Mouse (Mus musculus): Measurements from ENCODE around the gene Tob1.
A peak's percentile ranks its signal among the peaks of the same experiment; 100 is the strongest.

Tob1 gene

DNA sequence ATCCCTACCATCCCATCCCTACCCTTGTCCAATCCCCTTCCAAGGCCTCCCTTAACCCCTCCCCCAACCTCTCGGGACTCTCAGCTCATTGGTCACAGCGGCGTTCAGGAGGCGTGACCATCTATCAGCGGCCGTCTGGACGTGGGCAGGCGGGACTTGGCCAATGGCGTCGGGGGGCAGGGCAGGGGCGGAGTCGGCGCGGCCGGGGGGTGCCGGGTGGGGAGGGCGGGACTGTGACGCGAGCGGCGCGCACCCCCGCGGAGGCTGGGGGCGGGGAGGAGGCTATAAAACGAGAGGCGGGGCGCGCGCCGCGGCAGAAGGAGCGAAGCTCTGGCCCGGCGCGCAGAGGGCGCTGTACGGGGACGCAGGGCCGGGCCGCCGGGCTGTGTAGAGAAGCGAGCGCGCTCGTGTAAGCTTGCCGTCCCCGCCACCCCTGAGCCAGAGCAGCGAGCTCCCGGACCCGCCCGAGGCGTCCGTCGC lies at the start of gene Tob1:
TSS of gene Tob1 (plus strand) at position 331 of the 480 bp plus-strand sequence.
- peak; percentile 98 for DNase-seq (ENCODE audit: low spot score in 2 of 2)

GRCm38 (mm10) chr11:94161867-94162581 lies 49.2 kb upstream of the Tob1 start:
- DNase-seq (ENCODE audit: low spot score in 2 of 2) = no peak

GRCm38 (mm10) chr11:94163005-94163767 lies 48.1 kb upstream of the Tob1 start:
- DNase-seq (ENCODE audit: low spot score in 2 of 2) = no peak

GRCm38 (mm10) chr11:94165745-94166144 lies 45.5 kb upstream of the Tob1 start:
- DNase-seq (ENCODE audit: low spot score in 2 of 2) = no peak

GRCm38 (mm10) chr11:94168238-94168637 lies 43.0 kb upstream of the Tob1 start:
- no peak for DNase-seq (ENCODE audit: low spot score in 2 of 2)

DNA sequence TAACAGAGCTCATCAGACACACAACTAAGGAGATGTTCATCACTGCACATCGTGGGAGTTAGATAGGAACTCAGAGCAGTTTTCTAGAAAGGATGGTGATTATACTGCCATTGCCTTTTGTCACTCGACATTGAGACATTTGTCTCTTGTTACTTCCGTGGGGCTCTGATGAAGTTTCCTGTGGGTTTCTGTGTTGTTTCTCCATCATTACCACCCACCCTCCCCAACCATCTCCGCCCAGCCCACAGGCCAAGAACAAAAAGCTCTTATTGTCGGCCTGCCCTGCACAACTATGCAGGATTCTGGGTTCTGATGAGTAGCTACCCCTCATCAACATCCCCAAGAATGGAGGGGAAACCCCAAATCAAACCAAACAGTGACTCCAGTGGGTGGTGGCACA lies 41.7 kb upstream of the Tob1 start:
- DNase-seq (ENCODE audit: low spot score in 2 of 2) = no peak

GRCm38 (mm10) chr11:94171691-94172090 lies 39.6 kb upstream of the Tob1 start:
- DNase-seq (ENCODE audit: low spot score in 2 of 2) = no peak

DNA sequence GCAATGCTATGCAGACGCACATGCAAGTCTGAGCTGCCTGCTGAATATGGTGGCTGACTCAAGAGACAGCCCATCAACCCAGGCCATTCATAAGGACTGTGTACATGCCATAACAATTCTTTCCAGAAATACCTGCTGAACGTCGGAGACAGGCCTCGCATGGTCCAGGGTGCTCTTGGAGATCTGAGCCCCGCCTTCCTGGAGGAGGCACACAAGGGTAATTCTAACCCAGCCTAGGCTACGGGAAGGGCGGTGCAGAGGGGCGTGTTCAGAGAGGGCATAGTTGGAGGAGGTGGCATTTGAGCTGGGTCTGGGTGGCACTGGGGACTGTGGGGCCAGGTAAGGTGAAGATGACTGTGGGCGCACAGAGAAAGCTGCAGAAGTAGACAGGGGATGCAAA lies 39.1 kb upstream of the Tob1 start:
- DNase-seq (ENCODE audit: low spot score in 2 of 2) = no peak

DNA sequence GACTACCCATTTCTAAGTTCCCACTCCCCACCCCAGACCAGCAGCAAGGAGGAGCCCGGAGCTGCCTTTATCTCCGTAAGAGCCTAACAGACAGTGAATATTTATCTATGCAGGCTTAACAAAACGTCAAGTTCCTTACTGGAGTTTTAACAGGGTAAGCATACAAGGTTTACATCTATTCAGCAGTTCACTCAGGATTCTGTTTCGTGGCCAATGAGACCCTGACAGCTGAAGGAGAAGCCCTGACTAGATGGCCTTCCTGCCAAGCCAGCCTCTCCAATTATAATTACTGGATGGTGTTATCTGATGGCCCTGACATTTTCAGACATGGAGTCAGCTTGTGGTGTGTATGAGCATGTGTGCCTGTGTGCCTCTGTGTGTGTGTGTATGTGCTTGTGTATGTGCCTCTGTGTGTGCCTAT lies 37.5 kb upstream of the Tob1 start:
- no peak for DNase-seq (ENCODE audit: low spot score in 2 of 2)

DNA sequence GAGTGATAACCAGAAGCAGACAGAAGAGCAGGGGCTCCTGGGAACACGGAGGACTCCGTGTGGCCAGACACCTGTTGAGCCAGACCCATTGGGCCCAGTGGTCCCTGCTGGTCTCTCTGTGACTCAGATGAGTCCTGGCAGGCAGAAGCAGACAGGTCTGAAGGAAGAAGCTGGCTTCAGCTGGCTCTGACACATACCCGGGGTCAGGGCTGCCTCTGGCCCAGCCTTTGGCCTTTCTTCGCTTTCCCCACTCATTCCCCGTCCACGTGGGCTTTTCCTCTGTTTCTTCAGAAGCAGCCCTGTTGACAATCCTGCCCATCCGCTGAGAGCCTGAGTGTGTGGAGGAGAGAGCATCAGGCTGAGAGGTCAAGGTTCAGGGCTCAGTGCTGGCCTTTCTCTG lies 36.0 kb upstream of the Tob1 start:
- no peak for DNase-seq (ENCODE audit: low spot score in 2 of 2)

GRCm38 (mm10) chr11:94175694-94176093 lies 35.6 kb upstream of the Tob1 start:
- DNase-seq (ENCODE audit: low spot score in 2 of 2) = no peak

DNA sequence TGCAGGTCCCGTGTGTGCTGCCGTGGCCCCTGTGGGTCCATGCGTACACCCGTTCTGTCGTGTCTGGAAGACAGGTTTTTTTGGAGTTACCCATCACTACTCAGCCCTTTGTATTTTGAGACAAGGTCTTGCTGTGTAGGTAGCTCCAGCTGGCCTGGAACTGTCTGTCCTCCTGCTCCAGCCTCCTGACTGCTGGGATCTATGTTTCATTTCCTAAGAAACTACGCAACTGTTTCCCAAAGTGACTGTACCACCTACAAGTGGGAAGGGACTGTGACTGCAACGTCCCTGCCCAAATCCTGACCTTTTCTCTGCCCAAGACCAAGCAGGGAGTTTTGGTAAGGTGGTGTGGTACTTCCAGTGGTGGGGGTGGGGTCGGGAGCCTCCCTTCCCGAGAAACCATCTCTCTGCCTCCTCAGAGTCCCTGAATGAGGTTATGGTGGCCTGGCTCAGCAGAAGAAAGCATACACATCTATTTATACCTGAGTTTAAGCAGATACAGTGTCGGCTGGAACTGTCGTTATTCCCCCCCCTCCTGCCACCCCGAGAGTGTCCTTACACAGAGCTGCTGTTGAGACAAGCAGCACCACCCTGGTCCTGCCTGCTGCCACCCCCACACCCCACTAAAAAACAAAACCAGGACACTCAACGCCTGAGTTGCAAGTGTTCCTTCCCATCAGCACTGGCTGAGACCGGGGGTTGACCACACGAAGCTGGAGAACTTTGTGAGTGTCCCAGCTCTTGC lies 33.2 kb upstream of the Tob1 start:
- DNase-seq (ENCODE audit: low spot score in 2 of 2) = no peak

- DNase-seq (ENCODE audit: low spot score in 2 of 2) = no peak
These were observed 31.5 kb upstream of the Tob1 start for GRCm38 (mm10) chr11:94179768-94180167.

- no peak for DNase-seq (ENCODE audit: low spot score in 2 of 2)
These were observed 31.1 kb upstream of the Tob1 start for GRCm38 (mm10) chr11:94180194-94180593.

DNA sequence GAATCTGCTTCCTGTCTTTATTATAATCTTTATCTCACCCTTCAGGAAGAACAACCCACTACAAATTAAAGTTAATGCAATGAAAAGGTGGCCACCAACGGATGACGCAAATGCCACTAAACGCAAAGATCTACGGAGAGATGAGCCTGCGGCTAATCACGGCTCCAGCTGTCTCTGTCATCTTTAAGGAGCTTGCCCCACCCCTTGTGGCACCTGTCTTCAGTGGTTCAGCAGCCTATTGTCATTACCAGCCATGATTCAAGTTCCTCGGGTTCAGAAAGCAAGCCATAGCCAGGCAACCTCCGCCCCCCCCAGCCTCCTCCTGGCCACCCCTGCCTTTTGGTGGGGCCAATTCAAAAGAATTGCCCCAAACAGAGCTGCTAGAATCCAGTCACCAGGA lies 29.6 kb upstream of the Tob1 start:
- DNase-seq (ENCODE audit: low spot score in 2 of 2) = no peak

- peak; percentile 29 to 37 for DNase-seq (ENCODE audit: low spot score in 2 of 2)
These were observed 28.5 kb upstream of the Tob1 start for GRCm38 (mm10) chr11:94182711-94183110.

DNA sequence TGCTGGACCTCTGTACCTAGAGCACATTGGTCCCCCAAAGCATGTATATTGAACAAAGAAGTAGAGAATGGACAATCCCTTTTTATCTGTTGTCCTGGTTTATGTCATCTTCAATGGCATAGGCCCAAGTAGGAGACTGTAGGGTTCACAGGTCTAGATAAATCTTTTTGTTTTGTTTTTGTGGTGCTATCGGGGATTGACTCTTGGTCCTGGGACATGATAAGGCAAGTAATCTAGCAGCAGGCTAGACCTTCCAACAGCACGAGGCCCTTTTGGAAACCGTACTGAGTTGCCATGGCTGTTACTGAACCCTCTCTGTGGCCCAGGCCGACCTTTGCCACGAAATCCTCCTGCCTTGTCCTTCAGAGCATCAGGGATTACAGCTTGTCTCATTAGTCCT lies 28.1 kb upstream of the Tob1 start:
- DNase-seq (ENCODE audit: low spot score in 2 of 2) = no peak

DNA sequence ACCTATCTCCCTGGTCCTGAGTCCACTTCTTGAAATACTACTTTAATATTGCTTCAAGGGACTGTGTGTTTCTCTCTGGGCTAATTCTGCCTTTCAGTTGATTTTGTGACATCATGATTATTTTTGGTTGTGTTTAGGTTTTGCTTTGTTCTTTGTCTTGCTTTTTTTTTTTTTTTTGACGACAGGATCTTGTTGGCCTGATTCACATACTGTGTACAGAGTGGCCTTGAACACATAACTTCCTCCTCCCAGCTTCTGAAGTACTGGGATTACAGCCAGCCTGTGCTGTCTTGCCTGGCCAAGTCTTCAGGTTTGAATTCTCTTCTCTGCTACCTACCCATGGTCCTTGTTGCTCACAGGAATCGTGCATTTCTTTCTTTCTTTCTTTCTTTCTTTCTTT lies 27.6 kb upstream of the Tob1 start:
- DNase-seq (ENCODE audit: low spot score in 2 of 2) = no peak

- DNase-seq (ENCODE audit: low spot score in 2 of 2) = no peak
These were observed 21.7 kb upstream of the Tob1 start for GRCm38 (mm10) chr11:94189579-94189978.

DNA sequence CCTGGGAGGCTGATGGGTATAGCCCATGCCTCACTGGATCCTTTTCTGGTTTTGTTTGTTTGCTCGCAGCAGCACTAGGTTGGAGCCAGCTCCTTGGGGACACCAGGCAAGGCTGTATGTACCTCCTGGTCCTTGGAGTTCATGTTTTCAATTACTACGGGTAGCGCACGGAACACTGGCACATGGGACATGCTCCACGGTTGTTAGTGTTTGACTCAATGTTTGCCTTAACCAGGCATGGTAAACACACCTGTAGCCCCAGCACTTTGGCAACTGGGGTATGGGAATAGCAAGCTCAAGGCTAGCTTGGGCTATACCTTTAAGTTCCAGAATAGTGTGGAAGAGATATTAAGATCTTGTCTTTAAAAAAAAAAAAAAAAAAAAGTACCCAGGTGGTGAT lies 20.6 kb upstream of the Tob1 start:
- no peak for DNase-seq (ENCODE audit: low spot score in 2 of 2)

GRCm38 (mm10) chr11:94193109-94193508 lies 18.1 kb upstream of the Tob1 start:
- DNase-seq (ENCODE audit: low spot score in 2 of 2) = peak; percentile 23 to 36

DNA sequence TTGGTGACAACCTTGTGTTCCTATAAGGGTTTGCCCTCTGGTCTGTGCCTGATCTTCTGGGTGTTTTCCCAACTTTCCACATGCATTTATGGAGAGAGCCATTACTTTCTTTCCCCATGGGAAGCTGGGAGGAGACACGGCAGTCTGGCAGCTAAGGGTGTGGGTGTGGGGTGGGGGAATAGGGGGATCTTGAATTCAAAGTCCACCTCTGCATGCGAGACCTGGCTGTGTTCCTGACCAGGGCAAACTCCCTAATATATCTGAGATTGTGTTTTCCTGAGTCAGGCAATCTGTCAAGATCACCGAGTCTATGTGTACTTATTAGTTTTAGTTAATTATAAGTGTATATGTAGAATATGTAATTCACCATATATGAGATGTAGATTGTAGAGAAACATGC lies 14.9 kb upstream of the Tob1 start:
- no peak for DNase-seq (ENCODE audit: low spot score in 2 of 2)
